In genomic region chr5:4023186-4023585, GRCm38 (mm10) we compare ENCODE assay signal across 9 mouse cellular contexts.
DNase-seq lines count a peak whose midpoint lies in the region; ATAC-seq and TF ChIP-seq lines count a peak whose summit lies in the region.
"Had no signal": no experiment of that assay in that cellular context is flagged by ENCODE, and none has a peak within 500 bp of the region (broad histone marks: within the 10 kb centered on the region; RNA-seq: fewer than 3 reads in every experiment).

No protein-coding gene starts in this region.

- H3K27ac ChIP-seq in heart, embryonic 16.5 days (ENCODE audit: low read length), result 0 out of 2 replicates have a peak overlapping the region, but pooled peaks have one; percentile 9
- H3K27ac ChIP-seq in limb, embryonic 12.5 days, result no peak overlapping the region
- H3K27ac ChIP-seq in forebrain, postnatal 0 days (ENCODE audit: low read depth, low read length), result no peak overlapping the region
- H3K27ac ChIP-seq: liver, embryonic 13.5 days had no signal

- peaks cover 11% of the 10 kb centered on the region for H3K4me1 ChIP-seq in heart, embryonic 16.5 days (ENCODE audit: control insufficient read depth, insufficient read depth, low read length)
- peaks cover 14% of the 10 kb centered on the region for H3K4me1 ChIP-seq in limb, embryonic 12.5 days (replicated peaks)
- H3K4me1 ChIP-seq in forebrain, postnatal 0 days (ENCODE audit: insufficient read depth), result no peaks in the 10 kb centered on the region
- H3K4me1 ChIP-seq: liver, embryonic 13.5 days had no signal

- 57% methylated on average over 13 of the region's 13 CpGs for WGBS in heart, embryonic 16.5 days
- WGBS in limb, embryonic 12.5 days, result 30% methylated on average over 13 of the region's 13 CpGs
- WGBS in forebrain, postnatal 0 days, result 76% methylated on average over 13 of the region's 13 CpGs

- no peak for ATAC-seq in heart, embryonic 16.5 days (replicated peaks; ENCODE audit: extremely low read depth, insufficient read depth, low FRiP score)
- ATAC-seq in limb, embryonic 12.5 days (ENCODE audit: insufficient number of reproducible peaks, insufficient read depth, low FRiP score, low TSS enrichment, low read depth), result no peak
- ATAC-seq in erythroblast, adult 5-6 weeks (replicated peaks; ENCODE audit: low FRiP score, poor library complexity, severe bottlenecking), result no peak
- no peak for ATAC-seq in forebrain, postnatal 0 days

- TF ChIP-seq CTCF in forebrain, postnatal 0 days (IDR thresholded peaks at IDR 0.05; ENCODE audit: low read depth), result no peak

- peak; percentile 45 to 87 for DNase-seq in adrenal gland, adult (ENCODE audit: inconsistent age in 2 of 2, low spot score in 1 of 2)
- DNase-seq in adrenal gland, adult 18-20 months (ENCODE audit: low spot score in 2 of 2), result no peak
- DNase-seq in heart, postnatal 25 days (ENCODE audit: low spot score), result no peak
- DNase-seq in embryo, embryonic 10.5 days (ENCODE audit: low spot score), result peak; percentile 25
- no peak for DNase-seq in forebrain, postnatal 0 days
- DNase-seq: liver, embryonic 13.5 days had no signal

- intact Hi-C loops in heart, postnatal 25 days (cut with DNase I), result no loop called here

- peaks cover 3% of the 10 kb centered on the region; the same call in 1 of the 2 replicates for H3K36me3 ChIP-seq in heart, embryonic 16.5 days (ENCODE audit: control insufficient read depth, insufficient read depth)
- H3K36me3 ChIP-seq in limb, embryonic 12.5 days, result peaks cover 34% of the 10 kb centered on the region
- peaks cover 16% of the 10 kb centered on the region; the same call in 1 of the 2 replicates for H3K36me3 ChIP-seq in forebrain, postnatal 0 days (ENCODE audit: insufficient read depth)

- no peak overlapping the region for H3K9ac ChIP-seq in heart, embryonic 16.5 days (ENCODE audit: low read length)
- no peak overlapping the region for H3K9ac ChIP-seq in limb, embryonic 12.5 days (replicated peaks)
- no peak overlapping the region for H3K9ac ChIP-seq in forebrain, postnatal 0 days
- H3K9ac ChIP-seq: liver, embryonic 13.5 days had no signal

- peak overlapping the region; percentile 34 for H3K4me2 ChIP-seq in heart, embryonic 16.5 days (ENCODE audit: low read depth, low read length)
- peak overlapping the region; percentile 15; the same call in 1 of the 2 replicates for H3K4me2 ChIP-seq in limb, embryonic 12.5 days
- no peak overlapping the region for H3K4me2 ChIP-seq in forebrain, postnatal 0 days (ENCODE audit: low read depth)
- H3K4me2 ChIP-seq: liver, embryonic 13.5 days had no signal

- H3K27me3 ChIP-seq in heart, embryonic 16.5 days (ENCODE audit: control insufficient read depth, insufficient read depth, low read length), result no peaks in the 10 kb centered on the region
- no peaks in the 10 kb centered on the region for H3K27me3 ChIP-seq in limb, embryonic 12.5 days
- H3K27me3 ChIP-seq in forebrain, postnatal 0 days (ENCODE audit: insufficient read depth, low read length), result no peaks in the 10 kb centered on the region
- H3K27me3 ChIP-seq: liver, embryonic 13.5 days had no signal

- H3K9me3 ChIP-seq in heart, embryonic 16.5 days (replicated peaks; ENCODE audit: control insufficient read depth, low read length), result no peaks in the 10 kb centered on the region
- H3K9me3 ChIP-seq in limb, embryonic 12.5 days, result no peaks in the 10 kb centered on the region
- H3K9me3 ChIP-seq in forebrain, postnatal 0 days (ENCODE audit: low read length), result no peaks in the 10 kb centered on the region
- H3K9me3 ChIP-seq: liver, embryonic 13.5 days had no signal

- no peak overlapping the region for H3K4me3 ChIP-seq in heart, embryonic 16.5 days (ENCODE audit: low read length)
- no peak overlapping the region for H3K4me3 ChIP-seq in limb, embryonic 12.5 days (replicated peaks)
- no peak overlapping the region for H3K4me3 ChIP-seq in forebrain, postnatal 0 days (ENCODE audit: low read depth, low read length)
- H3K4me3 ChIP-seq: liver, embryonic 13.5 days had no signal

Comparison
In these comparisons a context has a peak if more than half of its experiments do, and no peak if none do; other contexts are left out.
1. DNase-seq: peak in adrenal gland, adult (2 of 2) and embryo, embryonic 10.5 days (single experiment); none in adrenal gland, adult 18-20 months (0 of 2), heart, postnatal 25 days (single experiment) and forebrain, postnatal 0 days (single experiment).